Mouse (Mus musculus) gonadal fat pad, adult 2 months (tissue): Measurements from ENCODE around the gene Fkbp5. TPM values are rescaled to one million over a fixed set of nuclear protein-coding genes. Genes with fewer than 3 reads are reported as not detected.

ENCODE experiments used
- DNase-seq: peaks from one replicate; pipeline ENCODE4 v3.0.0-alpha.2; 2012; ENCODE audit warnings: low read depth
- polyA plus RNA-seq: library from polyadenylated mRNA; depleted of rRNA; stranded (reverse); fragments of >200 nt; gene quantifications from 2 replicates; pipeline ENCODE4 v1.2.3, GENCODE M21; 2012

Fkbp5 gene
- polyA plus RNA-seq, 1 experiment = 133 TPM

DNA sequence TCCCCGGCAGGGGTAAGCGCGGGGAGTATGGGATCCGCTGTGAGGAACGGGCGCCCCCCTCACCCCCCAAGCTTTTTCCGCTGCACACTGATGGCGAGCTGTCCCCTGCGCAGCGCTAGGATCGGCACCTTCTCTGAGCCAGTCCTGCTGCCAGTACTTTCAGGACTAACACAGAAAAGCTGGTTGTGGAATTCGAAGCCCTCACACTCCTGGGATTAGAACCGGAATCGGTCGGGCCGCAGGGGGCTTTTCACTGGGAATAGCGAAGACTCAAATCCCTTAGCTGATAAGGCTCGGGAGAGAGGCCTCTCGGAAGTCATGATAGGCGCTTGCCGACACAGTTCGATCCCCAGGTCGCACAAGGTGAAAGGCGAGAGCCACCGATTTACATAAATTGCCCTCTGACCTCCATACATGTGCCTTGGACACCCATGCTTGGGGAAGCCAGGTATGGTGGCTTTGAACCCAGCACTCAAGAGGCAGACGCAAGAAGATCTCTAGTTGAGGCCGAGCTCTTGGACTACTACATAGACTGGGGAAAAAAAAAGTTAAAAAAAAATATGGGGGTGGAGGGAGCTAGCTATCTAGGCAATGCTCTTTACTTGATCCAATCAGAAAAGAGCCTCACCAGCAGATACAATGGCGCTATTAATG lies 6.2 kb upstream of the Fkbp5 start:
- no peak for DNase-seq

DNA sequence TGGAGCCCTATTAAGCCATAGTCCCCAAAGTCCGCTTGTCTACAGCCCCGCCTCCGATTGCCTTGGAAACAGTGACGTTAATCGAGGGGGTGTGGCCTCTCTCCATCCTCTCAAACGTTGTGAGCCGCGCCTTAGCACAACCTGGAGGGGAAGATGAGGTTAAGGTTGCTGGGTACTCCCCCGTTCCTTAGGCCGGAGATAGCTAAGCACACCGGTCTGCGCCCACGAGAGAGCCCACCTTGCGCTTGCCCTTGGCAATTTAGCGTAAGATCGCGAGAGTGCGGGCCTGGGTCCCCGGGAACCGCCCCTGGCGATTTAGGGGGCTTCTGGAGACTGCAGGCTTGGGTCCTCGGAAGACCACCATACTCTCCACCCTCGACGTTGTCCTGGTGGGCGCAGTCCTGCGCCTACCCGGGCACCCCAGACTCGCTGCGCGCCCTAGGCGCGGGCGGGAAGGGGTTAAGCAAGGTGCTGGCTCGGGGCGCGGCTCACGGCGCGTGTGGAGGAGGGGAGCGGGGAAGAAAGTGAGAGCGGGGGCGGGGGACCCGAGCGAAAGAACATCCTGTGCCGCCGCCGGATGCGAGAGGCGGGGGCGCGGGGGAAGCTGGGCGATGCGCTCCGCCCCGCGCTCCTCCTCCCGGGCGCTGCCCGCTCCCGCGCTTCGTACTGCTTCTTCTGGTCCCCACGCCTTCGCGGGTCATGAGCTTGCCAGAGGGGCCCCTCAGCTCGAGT lies 5.5 kb upstream of the Fkbp5 start:
- DNase-seq = no peak

DNA sequence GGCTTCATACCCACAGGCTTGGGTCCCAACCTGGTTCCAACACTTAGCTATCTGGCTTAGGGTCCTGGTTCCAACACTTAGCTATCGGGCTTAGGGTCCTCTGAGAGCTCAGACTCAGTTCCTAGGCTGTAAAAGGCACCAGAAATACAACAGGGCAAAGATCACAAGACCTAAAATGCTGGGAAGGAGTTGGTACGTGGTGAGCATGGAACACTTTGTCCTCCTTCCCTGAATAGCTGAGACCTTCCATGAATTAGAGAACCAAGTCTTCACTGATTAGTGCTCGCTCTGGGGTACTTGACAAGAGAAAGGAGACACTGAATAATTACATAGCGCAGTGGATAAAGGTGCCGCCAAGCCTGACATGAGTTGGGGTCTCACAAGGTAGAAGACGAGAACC lies 4.6 kb upstream of the Fkbp5 start:
- no peak for DNase-seq

DNA sequence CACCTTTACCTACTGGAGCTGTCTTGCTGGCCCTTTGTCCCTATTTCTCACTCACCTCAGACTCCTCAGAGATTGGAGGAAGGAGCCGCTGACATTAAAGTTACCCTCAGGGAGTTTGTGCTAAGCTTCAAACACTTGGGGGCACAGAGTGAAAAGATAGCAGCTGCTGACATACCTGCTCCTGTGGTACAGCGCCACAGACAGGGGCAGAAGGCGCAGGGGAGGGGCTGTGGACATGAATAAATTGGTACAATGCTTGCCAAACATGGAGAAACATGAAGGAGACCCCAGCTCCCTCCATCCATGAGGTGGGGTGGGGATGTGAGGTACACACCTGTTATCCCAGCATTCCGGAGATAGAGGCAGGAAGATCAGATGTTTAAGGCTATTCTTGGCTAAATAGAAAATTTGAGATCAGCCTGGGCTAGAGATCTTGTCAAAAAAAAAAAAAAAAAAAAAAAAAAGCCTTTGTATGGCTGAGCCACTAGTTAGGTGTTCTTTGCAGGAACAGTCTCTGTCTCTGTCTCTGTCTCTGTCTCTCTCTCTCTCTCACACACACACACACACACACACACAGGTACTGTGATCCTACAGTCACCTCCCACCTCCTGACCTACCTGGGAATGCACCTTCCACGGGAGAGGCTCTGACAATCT lies 3.9 kb upstream of the Fkbp5 start:
- no peak for DNase-seq

DNA sequence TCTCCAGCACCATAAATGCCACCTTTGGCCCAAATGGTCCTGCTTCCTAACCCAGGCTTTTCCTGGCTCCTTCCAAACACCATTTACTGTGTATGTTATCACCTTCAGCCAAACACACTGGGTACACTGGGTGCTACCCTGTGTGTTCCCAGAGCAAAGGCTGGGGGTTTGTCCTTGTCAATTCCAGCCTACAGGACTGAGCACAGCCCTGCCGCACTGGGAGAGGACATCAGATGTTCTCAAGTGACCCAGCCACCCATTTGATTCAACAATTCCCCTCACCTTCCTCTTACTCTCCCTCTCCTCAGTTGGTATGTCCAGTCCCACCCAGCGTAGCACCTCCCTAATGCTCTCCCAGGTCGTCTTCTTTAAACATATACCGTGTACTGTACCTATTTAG lies 3.2 kb upstream of the Fkbp5 start:
- no peak for DNase-seq

DNA sequence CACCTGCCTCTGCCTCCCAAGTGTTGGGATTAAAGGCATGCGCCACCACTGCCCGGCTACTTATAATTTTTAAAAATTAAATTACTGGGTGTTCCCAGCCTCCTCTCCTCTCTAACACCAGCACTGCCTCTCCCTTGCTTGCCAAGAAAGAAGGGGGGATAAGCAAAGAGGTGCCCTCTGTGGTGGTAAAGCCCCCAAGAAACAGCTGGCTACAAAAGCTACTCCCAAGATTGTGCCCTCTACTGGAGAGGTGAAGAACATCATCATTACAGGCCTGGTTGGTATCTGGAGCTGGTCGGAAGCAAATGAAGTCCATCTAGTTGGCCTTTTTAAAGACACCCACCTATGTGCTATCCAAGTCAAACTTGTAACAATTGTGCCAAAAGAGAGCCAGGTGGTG lies 2.5 kb upstream of the Fkbp5 start:
- DNase-seq = no peak

DNA sequence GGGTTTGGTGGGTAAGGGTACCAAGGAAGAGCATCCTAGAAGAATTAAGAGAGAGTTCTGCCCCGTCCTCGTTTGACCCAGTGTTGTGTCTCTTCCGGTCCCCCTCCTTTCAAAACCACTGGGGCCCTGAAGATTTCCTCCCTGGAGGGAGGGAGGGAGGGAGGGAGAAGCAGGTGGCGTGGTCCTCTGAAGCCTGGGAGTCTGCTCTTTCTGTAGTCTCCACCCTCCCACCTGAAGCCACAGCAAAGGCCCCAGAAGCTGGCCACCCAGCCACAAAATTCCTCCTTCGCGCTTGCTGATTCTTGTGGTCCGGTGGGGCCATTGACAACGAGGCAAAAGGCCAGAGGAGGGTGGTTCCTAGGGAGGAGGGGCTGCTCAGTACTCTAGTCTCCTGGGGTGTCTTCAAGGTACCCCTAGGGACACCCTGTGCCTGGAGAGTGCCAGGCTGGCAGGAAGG lies 1.3 kb upstream of the Fkbp5 start:
- DNase-seq = no peak

DNA sequence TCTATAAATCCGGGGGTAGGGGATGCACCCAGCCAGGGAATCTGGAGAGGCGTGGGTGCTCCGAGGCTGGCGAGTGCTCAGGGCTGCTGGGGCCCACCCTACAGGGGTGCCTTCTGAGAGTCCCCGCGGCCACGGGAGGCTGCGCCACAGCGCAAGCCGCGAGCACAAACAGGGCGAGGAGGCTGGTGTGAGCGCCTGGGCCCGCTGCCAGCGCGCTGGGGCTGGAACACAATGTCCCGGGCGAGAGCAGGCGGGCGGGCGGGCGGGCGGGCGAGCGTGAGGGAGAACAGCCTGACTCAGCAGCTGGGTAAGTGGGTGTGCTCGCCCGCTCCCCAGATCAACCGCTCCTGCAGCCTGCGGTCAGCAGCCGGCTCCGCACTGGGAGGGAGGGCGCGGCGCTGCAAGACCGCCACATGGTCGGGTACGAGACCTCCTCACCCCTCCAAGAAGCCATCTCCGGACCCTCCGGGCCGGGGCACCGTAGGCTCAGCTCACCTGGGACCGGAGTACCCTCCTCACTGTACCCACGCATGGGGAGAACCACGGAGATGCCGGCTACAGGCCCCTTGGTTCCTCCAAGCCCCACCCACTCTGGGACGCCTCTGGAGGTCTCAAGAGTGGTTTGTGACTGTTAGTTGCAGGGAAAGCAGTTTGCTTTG lies 758 bp upstream of the Fkbp5 start:
- no peak for DNase-seq

DNA sequence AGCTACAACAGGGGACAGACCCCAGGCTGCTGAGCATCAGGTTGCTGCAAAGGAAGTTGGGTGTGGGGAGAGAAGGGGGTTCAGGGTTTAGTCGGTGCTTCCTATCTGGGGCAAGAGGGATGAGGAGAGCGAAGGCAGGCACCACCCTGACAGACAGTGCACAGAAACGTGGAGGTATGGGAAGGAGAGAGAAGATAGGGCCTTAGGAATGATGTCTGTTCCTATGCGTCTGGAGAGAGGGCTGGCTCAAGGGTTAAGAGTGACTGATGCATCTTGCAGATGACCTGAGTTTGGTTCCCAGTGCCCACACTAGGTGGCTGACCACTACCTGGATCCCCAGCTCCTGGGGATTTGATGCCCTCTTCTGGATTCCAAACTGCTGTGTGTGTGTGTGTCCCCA lies 446 bp downstream of the Fkbp5 start:
- no peak for DNase-seq

DNA sequence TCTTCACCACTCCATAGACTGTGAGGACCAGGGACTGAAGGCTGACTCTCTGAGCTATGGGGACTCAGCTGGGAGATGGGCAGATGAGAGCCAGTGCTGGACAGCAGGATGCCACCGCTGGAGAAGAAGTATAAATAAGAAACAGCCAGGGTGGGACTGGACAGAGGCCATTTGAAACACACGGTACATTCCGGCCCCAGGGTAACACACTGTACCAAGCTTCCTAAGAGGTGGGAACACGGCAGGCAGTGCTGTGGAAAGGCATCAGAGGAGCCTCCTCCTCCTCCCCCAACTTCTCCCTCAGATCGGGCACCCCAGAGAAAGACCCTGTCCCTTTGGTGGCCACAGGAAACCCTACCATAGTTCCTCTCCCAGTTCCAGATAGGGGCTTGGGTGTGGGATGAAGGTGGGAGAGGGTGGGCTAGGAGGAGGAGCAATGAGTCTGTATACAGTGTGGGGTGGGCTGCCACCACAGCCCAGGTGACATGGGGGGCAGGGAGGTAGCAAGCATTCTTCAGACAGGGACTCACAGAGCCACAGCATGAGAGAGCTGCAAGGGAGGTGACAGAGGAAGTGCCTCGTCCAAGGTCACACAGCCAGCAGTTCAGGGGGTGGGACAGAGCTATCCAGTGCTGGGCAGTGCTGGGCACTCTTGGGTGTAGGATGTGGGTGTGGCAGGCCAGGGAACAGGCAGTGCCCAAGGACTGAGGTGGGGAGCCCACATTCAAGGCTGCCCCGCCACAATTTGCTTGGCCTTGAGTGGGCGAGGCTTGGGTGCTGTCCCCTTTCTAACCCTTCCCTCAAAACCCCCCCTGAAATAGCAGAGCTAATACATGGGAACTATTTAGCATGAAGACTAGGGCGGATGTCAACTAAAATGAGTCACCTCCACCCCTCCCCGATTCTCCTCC lies 1.6 kb downstream of the Fkbp5 start:
- no peak for DNase-seq

DNA sequence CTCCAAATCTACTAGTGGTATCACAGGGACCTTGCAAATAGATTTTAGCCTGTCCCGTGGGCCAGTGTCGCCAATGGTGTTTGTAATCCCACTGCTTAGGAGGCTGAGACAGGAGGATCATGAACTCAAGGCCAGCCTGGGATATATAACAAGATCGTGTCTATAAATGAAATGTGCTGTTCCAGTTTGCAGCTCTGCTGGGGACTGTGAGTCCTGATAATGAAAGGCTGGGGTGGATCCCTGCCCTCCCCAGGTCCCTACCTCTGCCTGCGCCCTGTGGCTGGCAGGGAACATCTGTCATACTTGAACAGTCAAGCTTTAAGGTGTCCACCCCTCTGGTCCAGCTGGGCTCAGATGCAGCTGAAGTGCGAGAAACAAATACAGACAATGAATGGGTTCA lies 2.8 kb downstream of the Fkbp5 start:
- DNase-seq = no peak

DNA sequence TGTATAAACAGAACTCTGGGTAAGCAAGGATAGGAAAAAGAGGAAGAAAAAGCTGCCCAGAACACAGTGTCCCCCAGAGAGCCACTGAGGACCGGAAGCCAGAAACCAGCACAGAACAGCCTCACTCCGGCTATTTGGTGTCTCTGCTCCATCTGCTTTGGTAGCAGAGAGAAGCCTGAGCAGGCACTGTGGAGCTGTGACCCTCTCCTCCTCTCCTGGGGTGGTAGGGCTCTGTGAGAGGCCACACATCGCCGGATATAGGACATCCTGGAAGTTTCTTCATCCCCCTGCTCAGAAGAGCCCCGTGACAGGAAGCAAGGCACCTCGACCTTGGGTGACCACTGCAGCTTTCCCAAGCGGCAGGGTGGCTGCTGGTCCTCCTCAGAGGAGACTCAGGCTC lies 3.5 kb downstream of the Fkbp5 start:
- DNase-seq = no peak

DNA sequence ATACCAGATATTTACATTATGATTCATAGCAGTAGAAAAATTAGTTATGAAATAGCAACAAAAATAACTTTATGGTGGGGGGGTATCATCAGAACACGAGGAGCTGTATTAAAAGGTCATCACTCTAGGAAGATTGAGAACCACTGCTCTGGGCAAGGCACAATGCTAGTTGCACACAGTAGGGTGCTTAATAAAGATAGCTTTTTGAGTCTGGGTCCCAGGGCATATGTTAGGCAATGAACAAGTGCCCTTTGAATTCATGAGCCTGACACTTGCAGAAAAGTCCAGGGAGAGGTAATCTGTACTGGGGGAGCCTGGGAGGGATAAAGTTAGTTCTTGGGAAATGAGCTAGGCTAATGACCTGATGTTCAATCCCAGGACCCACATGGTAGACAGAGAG lies 4.0 kb downstream of the Fkbp5 start:
- DNase-seq = no peak

DNA sequence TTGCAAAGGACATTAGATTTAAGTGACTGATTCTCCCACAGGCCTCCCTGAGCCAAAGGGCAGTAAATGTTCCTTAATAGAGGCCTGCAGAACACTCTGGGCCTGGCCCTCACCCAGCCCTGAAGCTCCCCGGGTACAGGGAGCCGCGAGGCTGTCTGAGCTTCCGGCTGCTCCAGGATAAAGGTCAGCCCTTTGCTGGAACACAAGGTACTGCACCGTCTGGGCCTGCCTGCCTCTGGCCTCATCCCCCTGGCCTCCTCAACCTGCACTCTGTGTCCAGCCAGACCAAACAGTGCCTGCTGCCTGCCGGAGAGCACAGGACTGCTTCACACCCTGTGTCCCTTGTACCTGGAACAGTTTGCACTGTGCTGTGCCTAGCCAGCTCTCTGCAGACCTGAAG lies 4.6 kb downstream of the Fkbp5 start:
- peak; percentile 64 for DNase-seq

DNA sequence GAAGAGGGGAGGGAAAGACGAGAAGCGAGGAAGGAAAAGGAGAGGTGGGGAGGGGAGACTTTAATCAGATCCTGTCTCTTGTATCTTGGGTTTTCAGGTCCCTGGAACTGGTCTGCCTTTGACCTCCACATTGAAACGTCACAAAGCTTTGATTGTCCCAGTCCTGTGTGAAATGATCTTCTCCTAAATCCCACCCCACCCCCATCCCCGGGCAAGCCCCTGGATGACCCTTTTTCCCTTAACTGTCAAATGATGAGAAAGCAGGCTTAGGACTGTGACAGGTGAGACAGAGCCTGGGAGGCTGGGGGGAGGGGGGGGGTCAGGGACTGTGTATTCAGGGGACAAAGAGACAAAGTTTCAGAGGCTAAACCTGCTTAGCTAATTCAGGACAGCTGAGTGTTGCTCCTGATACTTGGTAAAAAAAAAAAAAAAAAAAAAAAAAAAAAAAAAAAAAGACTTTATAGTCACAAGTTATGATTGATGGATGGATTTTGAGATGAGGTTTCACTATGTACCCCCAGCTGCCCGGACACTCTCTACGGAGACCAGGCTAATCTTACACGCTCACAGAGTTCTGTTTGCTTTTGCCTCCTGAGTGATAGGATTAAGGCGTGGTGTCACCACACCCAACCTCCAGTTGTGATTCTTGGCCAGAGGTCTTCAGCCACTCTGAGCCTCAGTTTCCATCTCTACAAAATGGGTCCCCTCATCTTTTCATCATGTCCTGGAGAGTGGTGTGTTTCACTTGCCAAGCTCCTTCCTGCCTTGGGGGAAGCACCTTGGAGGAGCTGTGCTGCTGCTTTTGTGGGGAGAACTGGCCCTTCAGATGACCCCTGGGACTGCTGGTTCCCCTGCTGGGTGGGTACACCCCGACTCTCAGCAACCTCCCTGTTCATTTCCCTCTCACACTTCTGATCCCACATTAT lies 5.4 kb downstream of the Fkbp5 start:
- no peak for DNase-seq

DNA sequence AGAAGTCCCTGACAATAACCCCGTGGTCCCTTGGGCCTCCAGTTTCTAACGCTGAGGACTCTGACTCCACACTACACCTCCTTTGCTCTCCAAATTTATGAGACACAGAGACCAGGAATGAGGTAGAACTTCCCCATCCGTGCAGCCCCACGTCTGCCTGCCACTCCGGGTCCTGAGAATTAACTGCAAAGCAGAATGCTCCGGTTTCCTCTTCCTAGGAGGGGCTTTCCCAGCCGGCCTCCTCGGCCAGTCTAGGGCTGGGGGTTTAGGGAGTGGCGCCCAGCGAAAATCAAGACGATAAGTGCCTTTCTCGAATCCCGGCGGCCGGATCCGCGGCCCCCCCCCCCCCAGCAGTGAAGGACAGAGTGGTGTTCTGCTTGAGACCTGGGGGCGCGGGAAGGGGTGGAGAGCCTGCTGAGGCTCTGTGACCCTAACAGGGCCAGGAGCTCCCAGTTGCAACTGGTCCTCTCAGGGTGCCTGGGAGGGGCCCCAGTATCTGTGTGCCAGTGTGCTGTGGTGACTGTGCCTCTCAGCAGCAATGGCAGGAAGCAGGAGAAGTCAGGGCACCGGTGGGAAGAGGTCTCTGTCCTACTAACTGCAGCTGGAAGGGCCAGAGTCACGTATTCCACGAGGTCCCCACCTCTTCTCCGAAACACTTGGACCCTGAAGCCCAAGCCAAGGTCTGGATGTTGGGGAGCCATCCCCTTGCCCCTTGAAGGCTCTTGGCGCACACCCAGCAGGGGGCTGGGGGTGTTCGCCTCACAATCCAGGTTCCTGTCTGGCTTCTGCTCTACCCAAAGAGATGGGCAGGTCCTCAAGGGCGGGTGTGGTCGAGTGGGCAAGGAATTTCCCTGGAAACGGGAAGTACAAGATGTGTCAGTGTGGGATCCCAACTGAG lies 6.6 kb downstream of the Fkbp5 start:
- no peak for DNase-seq

DNA sequence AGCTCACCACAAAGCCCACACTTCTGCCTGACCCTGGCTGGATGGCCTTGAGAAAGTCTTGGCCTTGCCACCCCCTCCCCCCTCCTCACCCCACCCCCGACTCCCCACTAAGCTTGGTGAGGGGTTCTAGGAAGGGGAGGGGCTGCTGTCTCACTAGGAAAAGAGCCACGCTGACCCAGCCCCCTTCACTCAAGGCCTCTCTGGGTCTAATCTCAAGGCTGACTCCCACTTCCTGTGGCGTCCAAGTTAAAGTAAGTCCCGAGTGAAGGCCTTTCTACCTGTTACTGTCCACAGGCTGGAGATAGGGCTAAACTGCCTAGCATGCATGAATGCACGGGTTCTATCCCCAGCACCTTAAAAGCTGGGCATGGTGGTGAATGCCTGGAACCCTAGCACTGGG lies 9.8 kb downstream of the Fkbp5 start:
- no peak for DNase-seq

DNA sequence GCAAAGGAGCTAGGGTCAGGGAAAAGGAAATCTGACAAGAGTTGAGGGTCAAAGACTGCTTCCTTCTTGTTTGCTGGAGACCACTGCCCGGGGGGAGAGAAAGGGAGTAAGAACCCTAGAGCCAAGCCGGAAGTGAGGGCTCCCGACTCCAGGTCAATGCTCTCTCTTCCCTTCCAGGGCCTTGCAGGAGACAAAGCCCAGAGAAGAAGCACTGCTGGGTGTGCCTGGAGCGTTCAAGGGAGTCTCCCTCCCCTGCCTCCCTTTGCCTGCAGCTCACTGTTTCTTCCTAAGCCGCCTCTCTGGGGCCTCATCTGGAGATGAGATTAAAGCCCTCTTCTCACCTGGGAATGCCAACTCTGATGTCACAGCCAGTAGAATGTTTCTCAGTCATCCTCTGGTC lies 10.4 kb downstream of the Fkbp5 start:
- DNase-seq = no peak

DNA sequence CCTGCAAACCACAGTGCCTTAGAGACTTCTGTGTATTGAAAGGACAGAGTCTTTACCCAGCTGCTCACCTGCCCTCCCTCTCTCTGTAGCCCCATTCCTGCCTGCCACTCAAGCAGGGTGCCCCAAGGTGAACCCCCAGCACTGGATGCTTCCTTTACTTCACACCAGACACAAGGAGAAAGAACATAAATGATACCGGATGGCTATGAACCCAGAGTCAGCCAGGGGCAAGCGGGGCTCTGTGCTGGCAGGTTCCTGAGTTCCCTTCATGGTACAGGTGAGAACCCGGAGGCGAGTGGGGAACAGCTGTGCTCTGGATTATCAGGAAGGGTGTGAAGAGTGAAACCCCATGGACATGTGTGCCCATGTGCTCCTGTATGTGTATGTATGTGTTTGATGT lies 11.7 kb downstream of the Fkbp5 start:
- DNase-seq = no peak
